Mouse (Mus musculus): ENCODE measurements around the gene Tbc1d10a. TPM values are rescaled to one million over a fixed set of nuclear protein-coding genes. Genes with fewer than 3 reads are reported as not detected.

Gene Tbc1d10a
- polyA plus RNA-seq, 1 experiment from 2014 or later: 20.9 TPM

GRCm38 (mm10) chr11:4239691-4240090 is 53.1 kb downstream of the Tbc1d10a start:
- no peak for TF ChIP-seq CTCF (IDR thresholded peaks at IDR 0.05; ENCODE audit: low read depth)
- H3K27ac ChIP-seq (ENCODE audit: low read depth): no peak overlapping the region
- no peaks in the 10 kb centered on the region for H3K36me3 ChIP-seq (ENCODE audit: insufficient read depth)
- H3K9ac ChIP-seq: no peak overlapping the region
- no peaks in the 10 kb centered on the region for H3K9me3 ChIP-seq (ENCODE audit: low read depth, low read length)
- ATAC-seq (ENCODE audit: insufficient read depth) (no peak), DNase-seq (no peak)
- no peak overlapping the region for H3K4me2 ChIP-seq
- H3K27me3 ChIP-seq (ENCODE audit: insufficient read depth, low read length): no peaks in the 10 kb centered on the region
- no peaks in the 10 kb centered on the region for H3K4me1 ChIP-seq (ENCODE audit: insufficient read depth)
- WGBS: 87% methylated on average over 23 of the region's 23 CpGs
- H3K4me3 ChIP-seq (ENCODE audit: low read depth, low read length): no peak overlapping the region

GRCm38 (mm10) chr11:4240151-4240550 is 53.6 kb downstream of the Tbc1d10a start:
- no peak for DNase-seq
- H3K27me3 ChIP-seq (ENCODE audit: insufficient read depth, low read length): no peaks in the 10 kb centered on the region

GRCm38 (mm10) chr11:4241180-4241579 is 54.6 kb downstream of the Tbc1d10a start:
- Histone ChIP-seq H3K27me3 (ENCODE audit: insufficient read depth, low read length) (no peaks in the 10 kb centered on the region), H3K27ac (ENCODE audit: low read depth) (no peak overlapping the region), H3K36me3 (ENCODE audit: insufficient read depth) (no peaks in the 10 kb centered on the region), H3K4me3 (ENCODE audit: low read depth, low read length) (no peak overlapping the region), H3K9ac (no peak overlapping the region), H3K4me2 (no peak overlapping the region), H3K9me3 (ENCODE audit: low read depth, low read length) (no peaks in the 10 kb centered on the region), H3K4me1 (ENCODE audit: insufficient read depth) (no peaks in the 10 kb centered on the region)
- 67% methylated on average over 4 of the region's 4 CpGs for WGBS
- ATAC-seq (ENCODE audit: insufficient read depth) (no peak), DNase-seq (no peak)
- no peak for TF ChIP-seq CTCF (IDR thresholded peaks at IDR 0.05; ENCODE audit: low read depth)

More at GRCm38 (mm10) chr11:4240151-4240550, 53.6 kb downstream of the Tbc1d10a start:
- Histone ChIP-seq H3K4me3 (ENCODE audit: low read depth, low read length) (no peak overlapping the region), H3K4me1 (ENCODE audit: insufficient read depth) (no peaks in the 10 kb centered on the region), H3K9me3 (ENCODE audit: low read depth, low read length) (no peaks in the 10 kb centered on the region), H3K4me2 (no peak overlapping the region), H3K36me3 (ENCODE audit: insufficient read depth) (no peaks in the 10 kb centered on the region), H3K9ac (no peak overlapping the region), H3K27ac (ENCODE audit: low read depth) (no peak overlapping the region)
- TF ChIP-seq CTCF (IDR thresholded peaks at IDR 0.05; ENCODE audit: low read depth): no peak
- 63% methylated on average over 7 of the region's 7 CpGs for WGBS
- no peak for ATAC-seq (ENCODE audit: insufficient read depth)

DNA sequence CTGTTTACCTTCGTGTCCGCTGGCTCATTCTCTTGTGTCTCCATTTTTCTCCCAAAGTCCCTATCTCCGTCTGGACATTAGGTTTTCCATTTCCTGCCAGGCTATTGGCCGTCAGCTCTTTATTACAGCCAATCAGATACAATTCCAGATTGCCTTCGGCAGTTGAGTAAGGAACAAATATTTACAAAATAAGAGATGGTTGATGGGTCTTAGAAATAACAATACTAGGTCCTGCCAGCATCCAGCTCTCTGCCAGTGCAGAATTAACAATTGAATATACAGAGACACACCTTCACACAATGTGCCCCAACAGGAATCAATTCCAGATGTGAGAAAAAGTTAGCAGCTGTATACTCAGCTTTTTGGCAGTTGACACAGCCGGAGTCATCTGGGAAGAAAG is 59.5 kb downstream of the Tbc1d10a start:
- H3K9me3 ChIP-seq (ENCODE audit: low read depth, low read length): no peaks in the 10 kb centered on the region
- no peaks in the 10 kb centered on the region for H3K27me3 ChIP-seq (ENCODE audit: insufficient read depth, low read length)
- WGBS: 46% methylated on average over 6 of the region's 6 CpGs
- no peak overlapping the region for H3K9ac ChIP-seq
- no peak for DNase-seq
- no peak overlapping the region for H3K4me2 ChIP-seq
- no peak for TF ChIP-seq CTCF (IDR thresholded peaks at IDR 0.05; ENCODE audit: low read depth)
- no peak overlapping the region for H3K4me3 ChIP-seq (ENCODE audit: low read depth, low read length)
- ATAC-seq (ENCODE audit: insufficient read depth): no peak
- no peaks in the 10 kb centered on the region for H3K36me3 ChIP-seq (ENCODE audit: insufficient read depth)
- H3K4me1 ChIP-seq (ENCODE audit: insufficient read depth): no peaks in the 10 kb centered on the region
- no peak overlapping the region for H3K27ac ChIP-seq (ENCODE audit: low read depth)

- Histone ChIP-seq H3K4me2 (no peak overlapping the region), H3K27ac (ENCODE audit: low read depth) (no peak overlapping the region), H3K36me3 (ENCODE audit: insufficient read depth) (no peaks in the 10 kb centered on the region), H3K4me1 (ENCODE audit: insufficient read depth) (no peaks in the 10 kb centered on the region), H3K27me3 (ENCODE audit: insufficient read depth, low read length) (no peaks in the 10 kb centered on the region), H3K9me3 (ENCODE audit: low read depth, low read length) (no peaks in the 10 kb centered on the region), H3K9ac (no peak overlapping the region), H3K4me3 (ENCODE audit: low read depth, low read length) (no peak overlapping the region)
- no peak for TF ChIP-seq CTCF (IDR thresholded peaks at IDR 0.05; ENCODE audit: low read depth)
- WGBS: 61% methylated on average over 4 of the region's 4 CpGs
- DNase-seq (no peak), ATAC-seq (ENCODE audit: insufficient read depth) (no peak)
Observed at GRCm38 (mm10) chr11:4246623-4247022, 60.0 kb downstream of the Tbc1d10a start.

DNA sequence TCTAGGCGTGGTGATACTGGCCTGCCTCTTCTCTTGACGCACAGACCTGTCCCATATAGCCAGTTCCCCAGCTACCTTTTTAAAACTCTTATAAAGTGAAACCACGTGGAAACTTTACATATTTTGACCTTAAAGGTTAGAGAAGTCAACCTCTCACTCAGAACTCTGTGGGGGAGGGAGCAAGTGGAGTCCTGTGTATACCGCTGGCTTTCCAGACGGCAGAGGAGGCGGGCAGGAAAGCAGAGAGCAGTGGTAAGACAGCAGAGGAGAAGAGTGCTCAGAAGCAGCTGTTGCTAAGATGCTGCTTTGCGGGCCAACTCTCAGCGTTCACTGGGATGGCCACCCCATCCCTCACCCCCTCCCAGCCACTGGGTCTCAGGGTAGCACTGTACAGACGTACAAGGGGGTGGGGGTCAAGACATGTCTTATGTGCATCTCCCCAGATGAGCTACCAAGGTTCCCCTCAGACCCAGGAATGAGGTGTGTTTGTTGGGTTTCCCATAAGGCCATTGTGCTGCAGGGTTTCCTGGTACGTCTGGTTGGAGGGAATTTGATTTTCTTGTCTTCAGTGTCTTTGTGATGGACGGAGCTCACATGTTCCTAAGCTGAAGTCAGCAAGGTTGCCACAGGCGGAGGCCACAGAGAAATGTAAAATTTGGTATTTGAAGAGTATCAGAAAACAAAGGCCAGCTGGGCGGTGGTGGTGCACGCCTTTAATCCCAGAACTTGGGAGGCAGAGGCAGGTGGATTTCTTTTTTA is 60.8 kb downstream of the Tbc1d10a start:
- no peak overlapping the region for H3K9ac ChIP-seq
- no peaks in the 10 kb centered on the region for H3K36me3 ChIP-seq (ENCODE audit: insufficient read depth)
- H3K4me2 ChIP-seq: no peak overlapping the region
- TF ChIP-seq CTCF (IDR thresholded peaks at IDR 0.05; ENCODE audit: low read depth): no peak
- DNase-seq (no peak), ATAC-seq (ENCODE audit: insufficient read depth) (no peak)
- no peak overlapping the region for H3K27ac ChIP-seq (ENCODE audit: low read depth)
- no peaks in the 10 kb centered on the region for H3K9me3 ChIP-seq (ENCODE audit: low read depth, low read length)
- 67% methylated on average over 14 of the region's 14 CpGs for WGBS
- H3K27me3 ChIP-seq (ENCODE audit: insufficient read depth, low read length): no peaks in the 10 kb centered on the region
- no peak overlapping the region for H3K4me3 ChIP-seq (ENCODE audit: low read depth, low read length)
- no peaks in the 10 kb centered on the region for H3K4me1 ChIP-seq (ENCODE audit: insufficient read depth)

- H3K4me2 ChIP-seq: no peak overlapping the region
- H3K27me3 ChIP-seq (ENCODE audit: insufficient read depth, low read length): no peaks in the 10 kb centered on the region
- DNase-seq: no peak
- ATAC-seq (ENCODE audit: insufficient read depth): no peak
- H3K4me1 ChIP-seq (ENCODE audit: insufficient read depth): no peaks in the 10 kb centered on the region
- no peak for TF ChIP-seq CTCF (IDR thresholded peaks at IDR 0.05; ENCODE audit: low read depth)
- H3K27ac ChIP-seq (ENCODE audit: low read depth): no peak overlapping the region
- no peaks in the 10 kb centered on the region for H3K9me3 ChIP-seq (ENCODE audit: low read depth, low read length)
- H3K9ac ChIP-seq: no peak overlapping the region
- WGBS: 97% methylated on average over 3 of the region's 3 CpGs
- no peak overlapping the region for H3K4me3 ChIP-seq (ENCODE audit: low read depth, low read length)
- H3K36me3 ChIP-seq (ENCODE audit: insufficient read depth): no peaks in the 10 kb centered on the region
Observed at GRCm38 (mm10) chr11:4249151-4249550, 62.6 kb downstream of the Tbc1d10a start.

Measured in lung, embryonic 14.5 days (tissue).